Mouse (Mus musculus) limb, embryonic 11.5 days (tissue): ENCODE data around the gene C1ql4. TPM values are rescaled to one million over a fixed set of nuclear protein-coding genes. Genes with fewer than 3 reads are reported as not detected.
A peak's percentile ranks its signal among the peaks of the same experiment; 100 is the strongest.
"Not testable (repeated sequence)": the region's sequence is repeated elsewhere in the genome, so short reads cannot be mapped to it uniquely, and the experiment has no call there.

ENCODE experiments used
- ATAC-seq: fragments of 200-750 bp; cut with Nextera tagmentation; 2 replicates; pipeline ENCODE4 v1.8.0; 2017; ENCODE audit warnings: low read depth; ENCODE audit not compliant: insufficient number of reproducible peaks, low FRiP score, low TSS enrichment
- DNase-seq: peaks from one replicate; pipeline ENCODE4 v3.0.0-alpha.2; 2015; ENCODE audit warnings: low spot score
- H3K27ac ChIP-seq: fragments of 300-500 bp; sonication (generic); replicated peaks from 2 replicates; pipeline ENCODE4 v1.5.1; 2014; ENCODE audit warnings: low read depth, mild to moderate bottlenecking, low read length
- H3K27me3 ChIP-seq: fragments of 300-500 bp; sonication (generic); 2 replicates; pipeline ENCODE4 v1.6.1; 2014; ENCODE audit warnings: mild to moderate bottlenecking, low read length, mixed read lengths; ENCODE audit not compliant: control insufficient read depth, insufficient read depth
- H3K36me3 ChIP-seq: fragments of 300-500 bp; sonication (generic); 2 replicates; pipeline ENCODE4 v1.6.1; 2014; ENCODE audit warnings: mild to moderate bottlenecking, low read length, moderate library complexity, mixed read lengths; ENCODE audit not compliant: control insufficient read depth, insufficient read depth
- H3K4me1 ChIP-seq: fragments of 300-500 bp; sonication (generic); 2 replicates; pipeline ENCODE4 v1.6.1; 2014; ENCODE audit warnings: low read length, mixed read lengths; ENCODE audit not compliant: control insufficient read depth, insufficient read depth
- H3K4me2 ChIP-seq: fragments of 300-500 bp; sonication (generic); 2 replicates; pipeline ENCODE4 v1.6.1; 2014; ENCODE audit warnings: low read depth, mild to moderate bottlenecking, moderate library complexity; ENCODE audit not compliant: severe bottlenecking
- H3K4me3 ChIP-seq: fragments of 300-500 bp; sonication (generic); 2 replicates; pipeline ENCODE4 v1.5.1; 2014; ENCODE audit warnings: low read depth, low read length
- H3K9ac ChIP-seq: fragments of 300-500 bp; sonication (generic); 2 replicates; pipeline ENCODE4 v1.6.1; 2014; ENCODE audit warnings: mild to moderate bottlenecking, low read length
- H3K9me3 ChIP-seq: fragments of 300-500 bp; sonication (generic); 2 replicates; pipeline ENCODE4 v1.6.1; 2016; ENCODE audit warnings: low read length; ENCODE audit not compliant: control insufficient read depth
- WGBS: fragments of 180-500 bp; shearing (Covaris S2); extraction: QIAGEN DNeasy Blood & Tissue Kit; methylation state at CpG from one replicate; pipeline ENCODE4 v1.1.7; 2014; 5-methylcytosine and 5-hydroxymethylcytosine counted together
- polyA plus RNA-seq: library from polyadenylated mRNA; unstranded; fragments of >200 nt; fragmentation: Nextera tagmentation; extraction: Ambion mirVana; gene quantifications from 2 replicates; pipeline ENCODE4 v1.2.1, GENCODE M21; 2014

The C1ql4 gene
- polyA plus RNA-seq, 1 experiment from 2014 or later, result not detected

GRCm38 (mm10) chr15:99049473-99050253 lies 38.0 kb downstream of the C1ql4 start:
- Histone ChIP-seq H3K4me1 (peaks cover 5% of the 10 kb centered on the region), H3K9me3 (no peaks in the 10 kb centered on the region), H3K4me2 (no peak overlapping the region), H3K27me3 (peaks cover 18% of the 10 kb centered on the region), H3K4me3 (no peak overlapping the region), H3K27ac (no peak overlapping the region), H3K36me3 (no peaks in the 10 kb centered on the region), H3K9ac (no peak overlapping the region)
- DNase-seq (peak; percentile 75), ATAC-seq (no peak)
- WGBS, result 34% methylated on average over 13 of the region's 13 CpGs

GRCm38 (mm10) chr15:99045734-99046133 lies 41.9 kb downstream of the C1ql4 start:
- H3K9me3 ChIP-seq, H3K4me2 ChIP-seq, H3K9ac ChIP-seq, DNase-seq, H3K36me3 ChIP-seq, H3K4me1 ChIP-seq, H3K27ac ChIP-seq, H3K4me3 ChIP-seq, H3K27me3 ChIP-seq, ATAC-seq: not testable (repeated sequence)
- 88% methylated on average over 6 of the region's 6 CpGs for WGBS

GRCm38 (mm10) chr15:99044854-99045253 lies 42.8 kb downstream of the C1ql4 start:
- H3K9me3 ChIP-seq, result no peaks in the 10 kb centered on the region
- peak; percentile 42 for DNase-seq
- no peak overlapping the region for H3K9ac ChIP-seq
- no peak overlapping the region for H3K4me2 ChIP-seq
- ATAC-seq, result no peak
- H3K4me3 ChIP-seq, result no peak overlapping the region
- no peaks in the 10 kb centered on the region for H3K4me1 ChIP-seq
- H3K36me3 ChIP-seq, result no peaks in the 10 kb centered on the region
- WGBS, result 41% methylated on average over 3 of the region's 3 CpGs
- no peaks in the 10 kb centered on the region for H3K27me3 ChIP-seq
- H3K27ac ChIP-seq, result no peak overlapping the region

- no peaks in the 10 kb centered on the region for H3K4me1 ChIP-seq
- WGBS, result 85% methylated on average over 5 of the region's 5 CpGs
- H3K9ac ChIP-seq, result no peak overlapping the region
- H3K27me3 ChIP-seq, result no peaks in the 10 kb centered on the region
- H3K9me3 ChIP-seq, result no peaks in the 10 kb centered on the region
- no peak for ATAC-seq
- H3K27ac ChIP-seq, result no peak overlapping the region
- no peak overlapping the region for H3K4me3 ChIP-seq
- no peak for DNase-seq
- no peak overlapping the region for H3K4me2 ChIP-seq
- 0 out of 2 replicates have a peak, but pooled peaks cover 2% of the 10 kb centered on the region for H3K36me3 ChIP-seq
These were observed 45.3 kb downstream of the C1ql4 start for GRCm38 (mm10) chr15:99042334-99042733.

GRCm38 (mm10) chr15:99040920-99041856 lies 46.4 kb downstream of the C1ql4 start:
- no peaks in the 10 kb centered on the region for H3K27me3 ChIP-seq
- H3K4me3 ChIP-seq, result no peak overlapping the region
- H3K9ac ChIP-seq, result 0 out of 2 replicates have a peak overlapping the region, but pooled peaks have one; percentile 17
- H3K4me2 ChIP-seq, result no peak overlapping the region
- no peaks in the 10 kb centered on the region for H3K4me1 ChIP-seq
- no peak overlapping the region for H3K27ac ChIP-seq
- no peak for ATAC-seq
- H3K9me3 ChIP-seq, result no peaks in the 10 kb centered on the region
- no peak for DNase-seq
- H3K36me3 ChIP-seq, result peaks cover 5% of the 10 kb centered on the region
- 70% methylated on average over 21 of the region's 21 CpGs for WGBS

GRCm38 (mm10) chr15:99039996-99040919 lies 47.4 kb downstream of the C1ql4 start:
- Histone ChIP-seq H3K4me3 (no peak overlapping the region), H3K27ac (no peak overlapping the region), H3K36me3 (peaks cover 10% of the 10 kb centered on the region), H3K9me3 (no peaks in the 10 kb centered on the region), H3K9ac (no peak overlapping the region), H3K27me3 (no peaks in the 10 kb centered on the region), H3K4me2 (no peak overlapping the region), H3K4me1 (no peaks in the 10 kb centered on the region)
- WGBS, result 67% methylated on average over 26 of the region's 26 CpGs
- ATAC-seq, result no peak
- no peak for DNase-seq

- H3K9me3 ChIP-seq, result no peaks in the 10 kb centered on the region
- H3K9ac ChIP-seq, result no peak overlapping the region
- peaks cover 12% of the 10 kb centered on the region for H3K36me3 ChIP-seq
- no peak for ATAC-seq
- no peak overlapping the region for H3K27ac ChIP-seq
- no peak overlapping the region for H3K4me2 ChIP-seq
- H3K4me3 ChIP-seq, result no peak overlapping the region
- H3K27me3 ChIP-seq, result no peaks in the 10 kb centered on the region
- H3K4me1 ChIP-seq, result no peaks in the 10 kb centered on the region
- DNase-seq, result no peak
- WGBS, result 88% methylated on average over 4 of the region's 4 CpGs
These were observed 48.3 kb downstream of the C1ql4 start for GRCm38 (mm10) chr15:99039306-99039705.

GRCm38 (mm10) chr15:99038797-99039196 lies 48.8 kb downstream of the C1ql4 start:
- ATAC-seq, result no peak
- no peaks in the 10 kb centered on the region for H3K9me3 ChIP-seq

More at GRCm38 (mm10) chr15:99038797-99039196, 48.8 kb downstream of the C1ql4 start:
- no peak overlapping the region for H3K4me3 ChIP-seq
- H3K9ac ChIP-seq, result no peak overlapping the region
- 92% methylated on average over 5 of the region's 5 CpGs for WGBS
- no peaks in the 10 kb centered on the region for H3K4me1 ChIP-seq
- peaks cover 12% of the 10 kb centered on the region for H3K36me3 ChIP-seq
- H3K27me3 ChIP-seq, result no peaks in the 10 kb centered on the region
- no peak overlapping the region for H3K27ac ChIP-seq
- no peak overlapping the region for H3K4me2 ChIP-seq
- DNase-seq, result no peak
